Mouse (Mus musculus) forebrain, embryonic 13.5 days (tissue): ENCODE measurements around the gene Pcyt1a. TPM values are rescaled to one million over a fixed set of nuclear protein-coding genes. Genes with fewer than 3 reads are reported as not detected.

Experiments used
- ATAC-seq: fragments of 200-750 bp; cut with Nextera tagmentation; 2 replicates; pipeline ENCODE4 v1.8.0; 2017
- H3K27ac ChIP-seq: fragments of 300-500 bp; sonication (generic); 2 replicates; pipeline ENCODE4 v1.5.1; 2015; ENCODE audit warnings: inconsistent platforms, mild to moderate bottlenecking, moderate library complexity
- H3K27me3 ChIP-seq: fragments of 300-500 bp; sonication (generic); 2 replicates; pipeline ENCODE4 v1.6.1; 2015; ENCODE audit warnings: mild to moderate bottlenecking, inconsistent platforms
- H3K36me3 ChIP-seq: fragments of 300-500 bp; sonication (generic); 2 replicates; pipeline ENCODE4 v1.6.1; 2015; ENCODE audit warnings: mild to moderate bottlenecking, inconsistent platforms; ENCODE audit not compliant: poor library complexity, severe bottlenecking
- H3K4me1 ChIP-seq: fragments of 300-500 bp; sonication (generic); 2 replicates; pipeline ENCODE4 v1.6.1; 2015; ENCODE audit warnings: inconsistent platforms
- H3K4me2 ChIP-seq: fragments of 300-500 bp; sonication (generic); 2 replicates; pipeline ENCODE4 v1.6.1; 2015; ENCODE audit warnings: inconsistent platforms, mild to moderate bottlenecking, moderate library complexity
- H3K4me3 ChIP-seq: fragments of 300-500 bp; sonication (generic); 2 replicates; pipeline ENCODE4 v1.5.1; 2015; ENCODE audit warnings: mild to moderate bottlenecking, inconsistent platforms
- H3K9ac ChIP-seq: fragments of 300-500 bp; sonication (generic); 2 replicates; pipeline ENCODE4 v1.6.1; 2015; ENCODE audit warnings: mild to moderate bottlenecking, inconsistent platforms
- H3K9me3 ChIP-seq: fragments of 300-500 bp; sonication (generic); replicated peaks from 2 replicates; pipeline ENCODE4 v1.6.1; 2016; ENCODE audit warnings: inconsistent platforms
- WGBS: fragments of 180-500 bp; shearing (Covaris S2); methylation state at CpG from one replicate; pipeline ENCODE4 v1.1.7; 2015; 5-methylcytosine and 5-hydroxymethylcytosine counted together
- polyA plus RNA-seq: library from polyadenylated mRNA; unstranded; fragments of >200 nt; fragmentation: Nextera tagmentation; extraction: Ambion mirVana; gene quantifications from 2 replicates; pipeline ENCODE4 v1.2.1, GENCODE M21; 2015

Pcyt1a gene
- polyA plus RNA-seq, 1 experiment from 2014 or later: 44.1 TPM

DNA sequence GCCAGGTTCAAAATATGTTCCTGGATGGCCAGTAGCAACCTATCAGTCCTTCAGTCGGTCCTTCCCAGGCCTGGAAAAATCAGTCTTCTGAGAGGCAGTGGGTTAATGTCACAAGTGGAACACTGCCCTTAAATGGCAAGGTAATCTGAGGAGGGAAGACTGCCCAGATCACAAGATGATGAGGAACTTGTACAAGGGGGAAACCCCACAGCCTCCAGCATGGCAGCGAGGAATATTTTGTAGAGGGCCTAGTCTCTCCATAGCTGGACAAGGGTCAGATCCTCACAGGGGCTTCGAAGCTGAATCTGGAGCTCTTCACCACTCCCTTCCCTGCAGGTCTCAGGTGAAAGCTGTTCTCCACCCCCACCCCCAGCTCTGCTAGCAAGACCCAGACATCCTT, 27.9 kb upstream of the Pcyt1a start:
- Histone ChIP-seq H3K27me3 (no peaks in the 10 kb centered on the region), H3K4me1 (no peaks in the 10 kb centered on the region), H3K4me3 (no peak overlapping the region), H3K27ac (no peak overlapping the region), H3K9me3 (no peaks in the 10 kb centered on the region), H3K9ac (no peak overlapping the region), H3K4me2 (no peak overlapping the region), H3K36me3 (no peaks in the 10 kb centered on the region)
- WGBS: 90% methylated on average over 3 of the region's 3 CpGs
- ATAC-seq: no peak

DNA sequence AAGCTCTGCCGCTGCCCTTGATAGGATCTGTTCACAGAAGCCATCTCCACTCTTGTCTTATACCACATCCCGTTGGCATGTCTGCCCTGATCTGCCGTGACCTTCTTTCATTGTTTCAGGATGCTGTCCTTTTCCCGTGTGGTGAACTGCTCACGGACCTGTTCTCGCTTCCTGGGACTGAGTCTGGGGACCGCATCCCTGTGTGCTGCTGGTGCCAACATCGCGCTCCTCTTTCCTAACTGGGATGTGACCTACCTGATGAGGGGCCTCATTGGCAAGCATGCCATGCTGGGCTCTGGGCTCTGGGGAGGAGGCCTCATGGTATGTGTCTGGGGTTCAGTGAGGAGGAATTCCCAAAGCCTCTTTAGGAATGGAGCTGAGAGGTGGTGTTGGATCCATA, 25.0 kb upstream of the Pcyt1a start:
- Histone ChIP-seq H3K4me3 (no peak overlapping the region), H3K9me3 (no peaks in the 10 kb centered on the region), H3K27me3 (no peaks in the 10 kb centered on the region), H3K27ac (no peak overlapping the region), H3K4me2 (no peak overlapping the region), H3K9ac (no peak overlapping the region), H3K4me1 (no peaks in the 10 kb centered on the region), H3K36me3 (no peaks in the 10 kb centered on the region)
- ATAC-seq: no peak
- 90% methylated on average over 9 of the region's 9 CpGs for WGBS

DNA sequence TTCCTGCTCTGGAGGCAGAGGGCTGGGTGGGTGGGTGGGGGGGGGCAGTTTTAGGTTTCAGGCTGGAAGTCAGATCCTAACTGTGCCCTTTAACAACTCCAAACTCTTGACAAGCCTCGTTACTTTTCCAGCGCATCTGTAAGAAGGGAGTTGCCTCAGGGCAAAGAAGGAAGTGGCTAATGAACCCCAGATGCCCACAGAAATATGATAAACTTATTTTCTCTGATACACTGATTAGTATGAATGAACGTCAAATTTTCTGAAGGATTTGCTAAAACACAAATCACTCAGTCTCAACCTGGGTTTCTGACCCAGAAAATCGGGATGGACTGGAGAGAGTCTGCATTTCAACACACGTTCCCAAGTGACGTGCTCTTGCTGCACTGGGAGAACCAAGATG, 24.1 kb upstream of the Pcyt1a start:
- H3K36me3 ChIP-seq: no peaks in the 10 kb centered on the region
- no peaks in the 10 kb centered on the region for H3K4me1 ChIP-seq
- no peak overlapping the region for H3K27ac ChIP-seq
- H3K4me2 ChIP-seq: no peak overlapping the region
- H3K27me3 ChIP-seq: no peaks in the 10 kb centered on the region
- H3K9me3 ChIP-seq: no peaks in the 10 kb centered on the region
- no peak overlapping the region for H3K9ac ChIP-seq
- H3K4me3 ChIP-seq: no peak overlapping the region
- ATAC-seq: no peak
- 83% methylated on average over 6 of the region's 6 CpGs for WGBS

DNA sequence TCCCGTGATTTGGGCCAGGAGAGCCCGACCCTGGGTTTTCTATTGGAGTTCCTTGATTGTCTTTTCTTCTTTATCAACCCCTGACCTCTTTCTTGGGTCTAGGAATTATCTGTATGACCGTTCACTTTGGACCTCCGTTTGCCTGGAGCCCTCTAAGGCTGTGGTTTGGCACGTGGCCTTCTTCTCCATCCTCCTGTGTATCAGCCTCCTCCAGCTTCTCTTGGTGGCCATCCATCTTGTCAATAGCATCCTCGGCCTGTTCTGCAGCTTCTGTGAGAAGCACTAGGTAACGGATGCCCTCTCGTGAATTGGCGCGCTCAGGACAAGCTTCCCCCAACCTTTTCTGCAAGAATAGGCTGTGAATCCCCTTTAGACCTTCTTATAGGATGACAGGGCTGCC, 23.0 kb upstream of the Pcyt1a start:
- no peak for ATAC-seq
- WGBS: 82% methylated on average over 10 of the region's 10 CpGs

DNA sequence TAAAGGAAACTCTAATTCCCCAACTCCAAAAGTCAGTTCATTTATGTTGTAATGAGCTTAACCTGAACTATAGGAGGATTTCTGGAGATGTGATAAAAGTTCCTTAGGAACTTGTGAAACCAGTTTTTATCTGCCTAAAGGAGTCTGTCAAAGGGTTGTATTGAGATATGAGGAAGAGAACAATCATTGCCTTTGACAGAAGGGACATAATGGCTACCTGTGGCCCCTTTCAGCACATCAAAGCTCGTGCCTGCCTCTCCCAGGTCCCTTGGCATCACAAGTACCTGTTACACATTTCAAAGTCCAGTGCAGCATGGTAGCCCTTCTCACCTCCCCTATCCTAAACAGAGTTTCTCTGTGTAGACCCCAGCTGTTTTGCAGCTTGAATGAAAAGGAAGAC, 13.3 kb upstream of the Pcyt1a start:
- Histone ChIP-seq H3K9ac (no peak overlapping the region), H3K9me3 (no peaks in the 10 kb centered on the region), H3K27me3 (no peaks in the 10 kb centered on the region), H3K27ac (no peak overlapping the region), H3K4me2 (no peak overlapping the region), H3K4me1 (peaks cover 12% of the 10 kb centered on the region), H3K4me3 (no peak overlapping the region), H3K36me3 (no peaks in the 10 kb centered on the region)
- no peak for ATAC-seq
- 53% methylated on average over 1 of the region's 1 CpGs for WGBS

More for the DNA sequence above, 23.0 kb upstream of the Pcyt1a start:
- H3K4me1 ChIP-seq: no peaks in the 10 kb centered on the region
- no peak overlapping the region for H3K27ac ChIP-seq
- no peaks in the 10 kb centered on the region for H3K27me3 ChIP-seq
- H3K9me3 ChIP-seq: no peaks in the 10 kb centered on the region
- H3K36me3 ChIP-seq: no peaks in the 10 kb centered on the region
- no peak overlapping the region for H3K9ac ChIP-seq
- H3K4me3 ChIP-seq: no peak overlapping the region
- H3K4me2 ChIP-seq: no peak overlapping the region

DNA sequence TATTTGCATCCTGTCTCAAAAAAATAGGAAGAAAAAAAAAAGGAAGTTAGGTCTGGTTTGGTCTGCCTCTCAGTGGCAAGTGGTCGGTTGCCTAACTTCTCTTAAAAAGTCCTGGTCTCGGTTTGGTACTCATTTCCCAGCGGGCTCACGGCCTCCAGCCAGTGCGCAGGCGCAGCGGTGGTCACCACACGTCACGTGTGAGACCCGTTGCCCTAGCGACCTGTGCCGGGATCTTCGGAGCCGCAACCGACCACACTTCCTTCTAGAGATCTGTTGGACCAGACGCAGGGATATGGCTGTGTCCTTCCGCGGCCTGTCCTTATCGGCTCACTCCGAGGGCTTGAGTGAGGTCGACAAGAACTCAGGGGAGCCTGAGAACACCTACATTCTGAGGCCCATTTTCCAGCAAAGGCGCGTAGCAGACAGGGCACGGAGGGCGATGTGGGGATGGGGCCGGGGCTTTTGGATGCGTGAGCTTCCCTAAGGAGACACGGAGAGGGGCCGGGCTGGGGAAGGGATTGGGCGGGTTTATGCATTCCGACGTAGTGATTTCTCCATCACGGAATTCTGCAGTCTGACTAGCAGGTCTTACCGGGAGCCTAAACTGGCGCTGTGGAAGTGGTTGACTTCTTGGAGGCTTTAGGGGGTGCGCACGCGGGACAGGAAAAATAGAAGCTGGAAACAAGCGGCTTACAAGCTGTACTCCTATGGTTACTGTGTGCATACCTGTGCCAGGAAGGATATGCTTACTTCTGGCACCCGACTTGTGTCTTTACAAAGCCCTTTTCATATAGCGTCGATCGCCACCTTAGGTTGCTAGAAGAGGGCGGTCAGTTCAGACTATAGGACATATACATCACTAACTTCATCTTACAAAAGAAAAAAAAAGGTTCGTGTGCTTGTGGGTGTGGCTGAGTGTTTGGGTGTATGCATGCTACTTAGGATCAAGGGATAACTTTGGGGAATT, 10.9 kb upstream of the Pcyt1a start, which contains the start of gene Tctex1d2:
Gene Tctex1d2 (plus strand): TSS at position 186 of the 967 bp plus-strand sequence.
- H3K9me3 ChIP-seq: no peaks in the 10 kb centered on the region
- H3K4me2 ChIP-seq: peak within 1 kb of the TSS; percentile 68
- H3K4me1 ChIP-seq: peaks cover 12% of the 10 kb centered on the region
- H3K4me3 ChIP-seq: peak within 1 kb of the TSS; percentile 69
- H3K27me3 ChIP-seq: no peaks in the 10 kb centered on the region
- H3K36me3 ChIP-seq: no peaks in the 10 kb centered on the region
- peak within 1 kb of the TSS; percentile 81 for H3K9ac ChIP-seq
- peak within 1 kb of the TSS; percentile 89 for H3K27ac ChIP-seq
- peak; percentile 98 for ATAC-seq
- WGBS: 1% methylated on average over 45 of the region's 45 CpGs

DNA sequence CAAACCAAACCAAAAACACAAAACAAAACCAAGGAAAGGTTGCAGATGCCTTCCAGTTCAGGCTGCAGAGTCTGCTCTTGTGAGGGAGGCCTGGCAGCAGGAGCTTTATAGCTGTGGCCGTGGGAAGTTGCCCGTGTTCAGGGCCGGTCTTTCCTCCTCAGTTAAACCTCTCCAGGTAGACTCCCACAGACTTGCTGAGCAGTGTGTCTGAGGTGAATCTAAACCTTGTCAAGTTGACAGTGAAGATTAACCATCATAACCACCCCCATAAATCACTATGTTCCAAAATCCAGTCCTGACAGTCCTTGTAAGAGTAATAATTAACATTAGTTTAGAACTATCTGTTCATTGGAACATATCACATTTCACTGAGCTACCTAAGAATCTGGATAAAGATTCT, 3.2 kb upstream of the Pcyt1a start:
- WGBS: 90% methylated on average over 3 of the region's 3 CpGs
- no peak overlapping the region for H3K9ac ChIP-seq
- no peaks in the 10 kb centered on the region for H3K9me3 ChIP-seq
- H3K36me3 ChIP-seq: no peaks in the 10 kb centered on the region
- no peak overlapping the region for H3K4me3 ChIP-seq
- H3K27ac ChIP-seq: no peak overlapping the region
- no peak overlapping the region for H3K4me2 ChIP-seq
- no peak for ATAC-seq
- H3K27me3 ChIP-seq: no peaks in the 10 kb centered on the region
- peaks cover 17% of the 10 kb centered on the region for H3K4me1 ChIP-seq

DNA sequence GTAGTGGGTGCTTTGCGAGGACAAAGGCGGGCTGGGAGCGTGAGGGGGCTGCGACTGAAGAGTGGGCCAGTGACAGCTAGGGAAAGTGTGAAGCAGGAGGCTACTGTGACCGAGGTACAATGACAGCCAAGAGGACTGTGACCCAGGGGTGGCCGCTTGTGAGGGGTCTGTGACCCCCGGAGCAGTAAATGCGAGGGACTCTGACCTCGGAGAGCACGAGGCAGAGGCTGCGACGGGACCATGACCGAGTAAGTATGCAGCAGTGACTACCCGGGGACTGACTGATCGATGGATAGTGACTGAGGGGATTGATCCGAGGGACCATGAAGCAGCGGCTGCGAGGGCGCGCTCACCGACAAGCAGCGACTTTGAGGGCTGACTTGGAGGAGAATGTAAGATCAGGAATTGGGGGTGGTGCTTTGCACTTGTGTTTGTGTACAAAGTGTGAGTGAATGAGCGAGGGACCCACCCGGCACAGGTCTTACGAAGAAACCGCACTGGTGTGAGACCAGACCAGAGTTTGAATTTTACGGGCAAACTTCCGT, 398 bp downstream of the Pcyt1a start:
- peak overlapping the region; percentile 85 for H3K27ac ChIP-seq
- H3K4me3 ChIP-seq: peak overlapping the region; percentile 87
- H3K4me2 ChIP-seq: peak overlapping the region; percentile 86
- H3K9ac ChIP-seq: peak overlapping the region; percentile 79
- no peaks in the 10 kb centered on the region for H3K9me3 ChIP-seq
- peaks cover 17% of the 10 kb centered on the region for H3K4me1 ChIP-seq
- H3K27me3 ChIP-seq: no peaks in the 10 kb centered on the region
- WGBS: 2% methylated on average over 28 of the region's 28 CpGs
- H3K36me3 ChIP-seq: no peaks in the 10 kb centered on the region
- ATAC-seq: no peak; the same call in 1 of the 2 replicates

DNA sequence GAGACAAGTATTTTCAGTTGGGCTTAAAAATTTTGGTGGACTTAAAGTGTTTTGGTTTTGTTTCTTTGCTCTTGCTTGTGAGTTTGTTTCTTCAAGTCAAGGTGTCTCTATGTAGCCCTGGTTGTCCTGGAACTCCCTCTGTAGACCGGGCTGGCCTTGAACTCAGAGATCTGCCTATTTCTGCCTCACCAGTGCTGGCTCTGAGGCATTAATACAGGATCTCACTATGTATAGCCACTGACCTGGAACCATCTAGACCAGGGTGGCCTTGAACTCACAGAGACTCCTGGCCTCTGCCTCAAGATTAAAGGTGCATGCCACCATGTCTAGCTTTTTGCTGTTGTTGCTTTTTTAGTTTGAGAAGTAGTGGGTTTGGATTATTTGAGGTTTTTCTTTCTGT, 1.2 kb downstream of the Pcyt1a start:
- no peak overlapping the region for H3K9ac ChIP-seq
- no peak overlapping the region for H3K27ac ChIP-seq
- H3K4me3 ChIP-seq: 0 out of 2 replicates have a peak overlapping the region, but pooled peaks have one; percentile 87
- no peaks in the 10 kb centered on the region for H3K27me3 ChIP-seq
- no peaks in the 10 kb centered on the region; the same call in 1 of the 2 replicates for H3K36me3 ChIP-seq
- peaks cover 17% of the 10 kb centered on the region for H3K4me1 ChIP-seq
- no peak for ATAC-seq
- no peaks in the 10 kb centered on the region for H3K9me3 ChIP-seq
- 89% methylated on average over 1 of the region's 1 CpGs for WGBS
- H3K4me2 ChIP-seq: peak overlapping the region; percentile 86

DNA sequence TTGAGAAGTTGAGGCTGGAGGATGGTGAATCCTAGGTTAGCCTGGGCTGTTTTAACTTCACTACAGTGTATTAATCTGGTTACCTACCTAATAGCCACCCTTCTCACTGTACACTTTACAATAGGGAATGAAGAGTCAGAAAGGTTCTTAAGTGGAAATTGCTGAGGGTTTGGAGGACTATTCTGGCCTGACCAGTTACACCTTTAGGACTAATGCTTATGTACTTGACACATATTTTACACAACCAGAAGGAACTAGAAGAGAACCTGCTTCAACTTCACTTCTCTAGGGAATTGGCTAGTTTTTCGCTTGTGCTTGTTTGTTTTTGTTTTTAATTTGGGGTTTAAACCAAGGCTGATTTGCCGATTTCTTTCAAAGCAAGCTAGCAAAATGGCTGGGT, 2.4 kb downstream of the Pcyt1a start:
- H3K27ac ChIP-seq: no peak overlapping the region
- H3K9me3 ChIP-seq: no peaks in the 10 kb centered on the region
- WGBS: 84% methylated on average over 2 of the region's 2 CpGs
- no peak overlapping the region for H3K4me3 ChIP-seq
- no peaks in the 10 kb centered on the region for H3K27me3 ChIP-seq
- peaks cover 17% of the 10 kb centered on the region for H3K4me1 ChIP-seq
- no peak overlapping the region for H3K4me2 ChIP-seq
- no peak overlapping the region; the same call in 1 of the 2 replicates for H3K9ac ChIP-seq
- H3K36me3 ChIP-seq: no peaks in the 10 kb centered on the region; the same call in 1 of the 2 replicates
- ATAC-seq: no peak

DNA sequence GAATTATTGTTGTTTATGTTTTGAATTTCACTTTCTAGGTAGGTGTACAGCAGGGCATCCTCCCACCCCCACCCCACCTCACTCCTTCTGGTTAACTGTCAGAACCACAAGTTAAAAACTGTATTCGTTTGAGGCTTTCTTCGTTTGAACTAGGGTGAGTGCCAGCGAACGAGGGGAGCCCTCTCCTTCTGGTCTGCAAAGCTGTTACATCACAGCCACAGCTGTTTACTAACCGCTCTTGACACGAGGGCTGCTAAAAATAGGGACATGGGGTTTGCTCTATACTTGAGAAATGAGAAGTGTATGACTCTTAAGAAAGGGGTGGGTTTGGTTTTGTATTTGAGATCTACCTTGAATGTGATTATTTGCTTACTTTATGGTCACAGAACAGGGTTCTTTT, 3.3 kb downstream of the Pcyt1a start:
- Histone ChIP-seq H3K9me3 (no peaks in the 10 kb centered on the region), H3K4me2 (no peak overlapping the region), H3K4me1 (peaks cover 17% of the 10 kb centered on the region), H3K36me3 (no peaks in the 10 kb centered on the region; the same call in 1 of the 2 replicates), H3K9ac (no peak overlapping the region), H3K27me3 (no peaks in the 10 kb centered on the region), H3K4me3 (no peak overlapping the region), H3K27ac (no peak overlapping the region)
- ATAC-seq: no peak
- 64% methylated on average over 6 of the region's 6 CpGs for WGBS

DNA sequence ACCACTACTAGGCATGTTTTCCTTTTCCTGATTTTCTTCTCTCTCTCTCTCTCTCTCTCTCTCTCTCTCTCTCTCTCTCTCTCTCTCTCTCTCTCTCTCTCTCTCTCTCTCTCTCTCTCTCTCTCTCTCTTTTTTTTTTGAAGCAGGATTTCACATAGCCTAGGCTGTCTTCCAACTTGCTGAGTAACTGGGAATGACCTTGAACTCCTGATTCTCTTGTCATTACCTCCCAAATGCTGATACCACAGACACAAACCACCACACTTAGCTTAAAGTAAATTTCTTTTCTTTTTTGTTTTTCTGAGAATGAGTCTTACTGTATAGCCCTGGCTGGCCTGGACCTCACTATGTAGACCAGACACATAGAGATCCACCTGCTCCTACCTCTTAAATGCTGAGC, 4.0 kb downstream of the Pcyt1a start:
- H3K27ac ChIP-seq: no peak overlapping the region
- no peaks in the 10 kb centered on the region for H3K9me3 ChIP-seq
- no peak overlapping the region for H3K4me2 ChIP-seq
- no peak overlapping the region for H3K4me3 ChIP-seq
- H3K36me3 ChIP-seq: no peaks in the 10 kb centered on the region; the same call in 1 of the 2 replicates
- no peak for ATAC-seq
- H3K4me1 ChIP-seq: peaks cover 16% of the 10 kb centered on the region
- no peak overlapping the region for H3K9ac ChIP-seq
- no peaks in the 10 kb centered on the region for H3K27me3 ChIP-seq
